Mouse (Mus musculus) midbrain, embryonic 16.5 days (tissue): Measurements from ENCODE around the gene Cfi. TPM values are rescaled to one million over a fixed set of nuclear protein-coding genes. Genes with fewer than 3 reads are reported as not detected.

ENCODE experiments used
- ATAC-seq: fragments of 200-750 bp; cut with Nextera tagmentation; 2 replicates; pipeline ENCODE4 v1.8.0; 2017; ENCODE audit warnings: moderate TSS enrichment
- H3K27ac ChIP-seq: fragments of 300-500 bp; sonication (generic); 2 replicates; pipeline ENCODE4 v1.5.1; 2014; ENCODE audit warnings: mild to moderate bottlenecking, low read length, mixed read lengths
- H3K27me3 ChIP-seq: fragments of 300-500 bp; sonication (generic); 2 replicates; pipeline ENCODE4 v1.6.1; 2014; ENCODE audit warnings: low read depth, low read length, mixed read lengths; ENCODE audit not compliant: control insufficient read depth, insufficient read depth
- H3K36me3 ChIP-seq: fragments of 300-500 bp; sonication (generic); 2 replicates; pipeline ENCODE4 v1.6.1; 2014; ENCODE audit warnings: mild to moderate bottlenecking, low read length, moderate library complexity, mixed read lengths; ENCODE audit not compliant: control insufficient read depth, insufficient read depth
- H3K4me1 ChIP-seq: fragments of 300-500 bp; sonication (generic); 2 replicates; pipeline ENCODE4 v1.6.1; 2014; ENCODE audit warnings: mild to moderate bottlenecking, low read length, mixed read lengths; ENCODE audit not compliant: control insufficient read depth, insufficient read depth
- H3K4me2 ChIP-seq: fragments of 300-500 bp; sonication (generic); 2 replicates; pipeline ENCODE4 v1.6.1; 2014; ENCODE audit warnings: mild to moderate bottlenecking, low read length, mixed read lengths
- H3K4me3 ChIP-seq: fragments of 300-500 bp; sonication (generic); 2 replicates; pipeline ENCODE4 v1.5.1; 2014; ENCODE audit warnings: low read depth, mild to moderate bottlenecking, low read length, moderate library complexity, mixed read lengths
- H3K9ac ChIP-seq: fragments of 300-500 bp; sonication (generic); 2 replicates; pipeline ENCODE4 v1.6.1; 2014; ENCODE audit warnings: low read depth, low read length, mixed read lengths
- H3K9me3 ChIP-seq: fragments of 300-500 bp; sonication (generic); replicated peaks from 2 replicates; pipeline ENCODE4 v1.6.1; 2014; ENCODE audit warnings: mild to moderate bottlenecking, low read length, mixed read lengths; ENCODE audit not compliant: control insufficient read depth, poor library complexity, severe bottlenecking
- WGBS: fragments of 180-500 bp; shearing (Covaris S2); extraction: QIAGEN DNeasy Blood & Tissue Kit; methylation state at CpG from one replicate; pipeline ENCODE4 v1.1.7; 2014; 5-methylcytosine and 5-hydroxymethylcytosine counted together
- polyA plus RNA-seq: library from polyadenylated mRNA; unstranded; fragments of >200 nt; fragmentation: Nextera tagmentation; extraction: Ambion mirVana; gene quantifications from 2 replicates; pipeline ENCODE4 v1.2.1, GENCODE M21; 2015

The Cfi gene
- polyA plus RNA-seq, 1 experiment from 2014 or later = 0.45 TPM

GRCm38 (mm10) chr3:129880925-129881593, 45.4 kb downstream of the Cfi start:
- peaks cover 9% of the 10 kb centered on the region for H3K4me1 ChIP-seq
- H3K27ac ChIP-seq = no peak overlapping the region
- WGBS = 91% methylated on average over 8 of the region's 8 CpGs
- no peak for ATAC-seq
- H3K9me3 ChIP-seq = no peaks in the 10 kb centered on the region
- H3K4me2 ChIP-seq = no peak overlapping the region
- no peak overlapping the region for H3K4me3 ChIP-seq
- no peaks in the 10 kb centered on the region for H3K36me3 ChIP-seq
- H3K27me3 ChIP-seq = no peaks in the 10 kb centered on the region
- no peak overlapping the region for H3K9ac ChIP-seq

- H3K27ac ChIP-seq = no peak overlapping the region
- no peak overlapping the region for H3K9ac ChIP-seq
- WGBS = 93% methylated on average over 9 of the region's 9 CpGs
- H3K27me3 ChIP-seq = no peaks in the 10 kb centered on the region
- H3K9me3 ChIP-seq = no peaks in the 10 kb centered on the region
- no peaks in the 10 kb centered on the region for H3K4me1 ChIP-seq
- H3K36me3 ChIP-seq = 0 out of 2 replicates have a peak, but pooled peaks cover under 1% of the 10 kb centered on the region
- no peak for ATAC-seq
- H3K4me2 ChIP-seq = no peak overlapping the region
- no peak overlapping the region for H3K4me3 ChIP-seq
Measured at GRCm38 (mm10) chr3:129885577-129885976, 49.9 kb downstream of the Cfi start.

GRCm38 (mm10) chr3:129886430-129886829, 50.7 kb downstream of the Cfi start:
- no peaks in the 10 kb centered on the region for H3K27me3 ChIP-seq

GRCm38 (mm10) chr3:129887779-129888517, 52.3 kb downstream of the Cfi start:
- no peak for ATAC-seq
- H3K9me3 ChIP-seq = no peaks in the 10 kb centered on the region
- 91% methylated on average over 13 of the region's 13 CpGs for WGBS
- H3K36me3 ChIP-seq = peaks cover 11% of the 10 kb centered on the region; the same call in 1 of the 2 replicates
- H3K4me2 ChIP-seq = no peak overlapping the region
- H3K27me3 ChIP-seq = no peaks in the 10 kb centered on the region
- no peak overlapping the region for H3K9ac ChIP-seq
- no peak overlapping the region for H3K27ac ChIP-seq
- H3K4me1 ChIP-seq = no peaks in the 10 kb centered on the region
- no peak overlapping the region for H3K4me3 ChIP-seq

More at GRCm38 (mm10) chr3:129886430-129886829, 50.7 kb downstream of the Cfi start:
- H3K27ac ChIP-seq = no peak overlapping the region
- H3K9me3 ChIP-seq = no peaks in the 10 kb centered on the region
- H3K4me2 ChIP-seq = no peak overlapping the region
- 0 out of 2 replicates have a peak, but pooled peaks cover 2% of the 10 kb centered on the region for H3K36me3 ChIP-seq
- ATAC-seq = no peak
- no peak overlapping the region for H3K9ac ChIP-seq
- WGBS = 87% methylated on average over 5 of the region's 5 CpGs
- H3K4me3 ChIP-seq = no peak overlapping the region
- H3K4me1 ChIP-seq = no peaks in the 10 kb centered on the region

- Histone ChIP-seq H3K9me3 (no peaks in the 10 kb centered on the region), H3K9ac (no peak overlapping the region), H3K27me3 (no peaks in the 10 kb centered on the region), H3K27ac (no peak overlapping the region), H3K36me3 (peaks cover 13% of the 10 kb centered on the region), H3K4me2 (no peak overlapping the region), H3K4me1 (no peaks in the 10 kb centered on the region), H3K4me3 (no peak overlapping the region)
- WGBS = 95% methylated on average over 5 of the region's 5 CpGs
- ATAC-seq = no peak
Measured at GRCm38 (mm10) chr3:129892003-129892402, 56.3 kb downstream of the Cfi start.

GRCm38 (mm10) chr3:129893143-129893542, 57.5 kb downstream of the Cfi start:
- WGBS = 96% methylated on average over 3 of the region's 3 CpGs
- Histone ChIP-seq H3K36me3 (peaks cover 13% of the 10 kb centered on the region), H3K4me3 (no peak overlapping the region), H3K27ac (no peak overlapping the region), H3K27me3 (no peaks in the 10 kb centered on the region), H3K9me3 (no peaks in the 10 kb centered on the region), H3K9ac (no peak overlapping the region), H3K4me1 (no peaks in the 10 kb centered on the region), H3K4me2 (no peak overlapping the region)
- no peak for ATAC-seq

GRCm38 (mm10) chr3:129896591-129896990, 60.9 kb downstream of the Cfi start:
- no peak for ATAC-seq

GRCm38 (mm10) chr3:129898886-129899285, 63.2 kb downstream of the Cfi start:
- ATAC-seq = no peak
- Histone ChIP-seq H3K27me3 (no peaks in the 10 kb centered on the region), H3K4me2 (no peak overlapping the region), H3K9me3 (no peaks in the 10 kb centered on the region), H3K36me3 (no peaks in the 10 kb centered on the region; the same call in 1 of the 2 replicates), H3K27ac (no peak overlapping the region), H3K9ac (no peak overlapping the region), H3K4me1 (peaks cover 6% of the 10 kb centered on the region), H3K4me3 (no peak overlapping the region)
- 66% methylated on average over 4 of the region's 4 CpGs for WGBS

More at GRCm38 (mm10) chr3:129896591-129896990, 60.9 kb downstream of the Cfi start:
- H3K9me3 ChIP-seq = no peaks in the 10 kb centered on the region
- no peak overlapping the region for H3K9ac ChIP-seq
- no peak overlapping the region for H3K4me2 ChIP-seq
- WGBS = 91% methylated on average over 6 of the region's 6 CpGs
- no peak overlapping the region for H3K27ac ChIP-seq
- H3K27me3 ChIP-seq = no peaks in the 10 kb centered on the region
- peaks cover under 1% of the 10 kb centered on the region for H3K4me1 ChIP-seq
- no peak overlapping the region for H3K4me3 ChIP-seq
- peaks cover 11% of the 10 kb centered on the region for H3K36me3 ChIP-seq

GRCm38 (mm10) chr3:129901271-129901809, 65.7 kb downstream of the Cfi start, which contains the start of gene Casp6:
TSS of gene Casp6 (plus strand) at chr3:129901425.
- Histone ChIP-seq H3K4me3 (peak within 1 kb of the TSS; percentile 49), H3K4me1 (peaks cover 6% of the 10 kb centered on the region), H3K27me3 (no peaks in the 10 kb centered on the region), H3K27ac (no peak within 1 kb of the TSS; the same call in 1 of the 2 replicates), H3K9me3 (no peaks in the 10 kb centered on the region), H3K4me2 (peak within 1 kb of the TSS; percentile 78), H3K9ac (peak within 1 kb of the TSS; percentile 65), H3K36me3 (no peaks in the 10 kb centered on the region)
- under 1% methylated on average over 34 of the region's 34 CpGs for WGBS
- ATAC-seq = peak; percentile 95
